Mouse (Mus musculus) cerebral cortex, adult 2 months (tissue): ENCODE results near the gene Rbm5.

Experiments used
- WGBS: fragments of 180-500 bp; shearing (Covaris S2); methylation state at CpG from one replicate; pipeline ENCODE4 v1.1.7; 2018; 5-methylcytosine and 5-hydroxymethylcytosine counted together

Rbm5 gene

GRCm38 (mm10) chr9:107700114-107700571 is 70.7 kb downstream of the Rbm5 start:
- WGBS: 28% methylated on average over 6 of the region's 6 CpGs

- WGBS: 51% methylated on average over 9 of the region's 9 CpGs
Observed at GRCm38 (mm10) chr9:107699376-107699980, 71.3 kb downstream of the Rbm5 start.

GRCm38 (mm10) chr9:107698611-107699190 is 72.1 kb downstream of the Rbm5 start:
- 61% methylated on average over 14 of the region's 14 CpGs for WGBS

GRCm38 (mm10) chr9:107697811-107698521 is 72.8 kb downstream of the Rbm5 start:
- 67% methylated on average over 14 of the region's 14 CpGs for WGBS

- 82% methylated on average over 9 of the region's 9 CpGs for WGBS
Observed at GRCm38 (mm10) chr9:107696845-107697610, 73.8 kb downstream of the Rbm5 start.

- 68% methylated on average over 6 of the region's 6 CpGs for WGBS
Observed at GRCm38 (mm10) chr9:107696106-107696479, 74.7 kb downstream of the Rbm5 start.

GRCm38 (mm10) chr9:107695441-107696105 is 75.2 kb downstream of the Rbm5 start:
- 85% methylated on average over 12 of the region's 12 CpGs for WGBS

GRCm38 (mm10) chr9:107694627-107695026 is 76.2 kb downstream of the Rbm5 start:
- 80% methylated on average over 7 of the region's 7 CpGs for WGBS

GRCm38 (mm10) chr9:107693433-107693987 is 77.3 kb downstream of the Rbm5 start:
- WGBS: 75% methylated on average over 4 of the region's 4 CpGs

- 64% methylated on average over 5 of the region's 5 CpGs for WGBS
Observed at GRCm38 (mm10) chr9:107692785-107693184, 78.0 kb downstream of the Rbm5 start.

- 85% methylated on average over 8 of the region's 8 CpGs for WGBS
Observed at GRCm38 (mm10) chr9:107690391-107690790, 80.4 kb downstream of the Rbm5 start.
